Mouse (Mus musculus): ENCODE results near the gene Nsmf. TPM values are rescaled to one million over a fixed set of nuclear protein-coding genes. Genes with fewer than 3 reads are reported as not detected.

Nsmf gene
- polyA plus RNA-seq (2017; shearing (Covaris generic)), result 20.8 TPM

DNA sequence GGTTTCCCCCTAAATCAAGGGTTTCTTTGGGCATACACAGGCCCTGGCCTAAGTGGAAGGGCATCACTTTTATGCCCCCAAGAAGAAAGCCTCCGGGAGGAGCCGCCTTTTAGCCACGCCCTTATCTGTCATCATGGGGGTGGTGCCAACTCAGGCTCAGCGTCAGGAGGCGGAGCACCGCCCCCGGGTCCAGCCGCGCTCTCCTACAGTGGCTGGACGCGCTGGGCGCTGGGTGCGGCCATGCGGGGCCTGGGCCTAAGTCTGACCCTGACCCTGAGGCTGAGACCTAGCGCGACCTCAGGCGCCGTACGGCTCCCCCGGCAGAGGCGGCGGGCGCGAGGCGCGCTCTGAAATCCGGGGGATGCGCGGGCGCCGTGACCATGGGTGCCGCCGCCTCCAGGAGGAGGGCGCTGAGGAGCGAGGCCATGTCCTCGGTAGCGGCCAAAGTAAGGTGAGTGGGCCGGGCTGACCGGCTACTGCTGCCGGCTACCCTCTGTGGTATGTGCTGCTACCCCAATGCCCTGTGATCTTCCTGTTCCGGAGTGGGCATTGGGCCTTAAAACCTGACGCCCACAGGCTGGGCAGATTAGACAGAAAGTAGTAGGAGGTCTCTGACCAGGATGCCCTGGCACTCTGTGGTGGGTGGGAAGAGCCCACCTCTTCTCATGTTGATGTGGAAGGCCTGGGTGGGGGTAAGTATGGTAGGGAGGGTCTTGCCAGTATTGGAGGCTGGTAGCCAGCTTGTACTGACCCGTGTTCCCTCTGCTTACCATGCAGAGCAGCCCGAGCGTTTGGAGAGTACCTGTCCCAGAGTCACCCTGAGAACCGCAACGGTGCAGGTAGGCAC, at the start of gene Nsmf:
Gene Nsmf, plus strand, starts transcription at position 135 of the 847 bp plus-strand sequence.

GRCm38 (mm10) chr2:25080076-25080475, 25.9 kb downstream of the Nsmf start, which contains the start of gene Entpd8:
Entpd8 (plus strand) TSS chr2:25080304.

DNA sequence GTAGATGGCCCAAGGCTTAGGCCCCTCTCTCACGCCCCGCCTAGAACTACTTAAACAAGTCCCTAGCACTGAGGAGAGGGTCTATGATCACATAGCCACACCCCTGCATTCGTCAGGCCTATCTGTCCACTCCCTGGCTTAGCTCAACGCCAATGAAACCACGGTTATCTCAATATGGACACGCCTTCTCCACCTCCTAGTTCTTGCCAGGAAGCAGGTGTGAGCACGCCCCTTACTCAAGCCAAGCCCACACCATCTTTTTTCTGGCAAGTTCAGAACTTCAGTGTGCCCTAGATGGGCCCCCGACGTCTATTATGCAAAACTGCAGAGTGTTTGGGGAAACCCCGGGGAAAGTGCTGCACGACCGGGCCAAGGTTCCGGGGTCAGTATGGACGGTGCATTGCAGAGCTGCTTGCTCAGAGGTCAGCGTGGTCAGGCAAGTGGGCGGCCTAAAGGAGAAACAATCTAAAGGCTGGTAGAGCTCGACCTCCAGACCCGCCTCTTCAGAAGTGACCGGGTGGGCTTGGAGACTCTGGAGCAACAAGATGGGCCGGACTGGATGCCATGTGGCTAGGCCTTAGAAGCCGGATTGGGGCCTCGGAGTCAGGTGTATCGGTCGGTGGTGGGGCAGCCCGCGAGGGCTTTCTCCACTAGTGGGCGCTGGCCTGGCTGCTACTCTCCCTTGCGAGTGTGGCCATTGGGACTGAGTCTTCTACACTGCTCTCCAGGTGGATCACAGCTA, 41.1 kb downstream of the Nsmf start, which contains the start of gene Noxa1:
Gene Noxa1, minus strand, starts transcription at position 41 of the 742 bp plus-strand sequence.

Other genes starting within 250 kb of the Nsmf start
- 55.3 TPM for gene Ehmt1, start 134.7 kb upstream of the Nsmf start, polyA plus RNA-seq (2017; shearing (Covaris generic))
- 197 TPM for gene Arrdc1, start 119.1 kb upstream of the Nsmf start, polyA plus RNA-seq (2017; shearing (Covaris generic))
- 21.1 TPM for gene Zmynd19, start 104.6 kb upstream of the Nsmf start, polyA plus RNA-seq (2017; shearing (Covaris generic))
- 15.2 TPM for gene Dph7, start 92.0 kb upstream of the Nsmf start, polyA plus RNA-seq (2017; shearing (Covaris generic))
- gene Mrpl41, start 79.3 kb upstream of the Nsmf start, polyA plus RNA-seq (2017; shearing (Covaris generic)), result 93.4 TPM
- 98.3 TPM for gene Pnpla7, start 78.3 kb upstream of the Nsmf start, polyA plus RNA-seq (2017; shearing (Covaris generic))
- not detected for gene Entpd8, start 25.9 kb downstream of the Nsmf start, polyA plus RNA-seq (2017; shearing (Covaris generic))
- not detected for gene Noxa1, start 40.8 kb downstream of the Nsmf start, polyA plus RNA-seq (2017; shearing (Covaris generic))
- 3.0 TPM for gene Nrarp, start 126.4 kb downstream of the Nsmf start, polyA plus RNA-seq (2017; shearing (Covaris generic))
- 20.7 TPM for gene Tor4a, start 142.5 kb downstream of the Nsmf start, polyA plus RNA-seq (2017; shearing (Covaris generic))
- 97.1 TPM for gene Nelfb, start 157.1 kb downstream of the Nsmf start, polyA plus RNA-seq (2017; shearing (Covaris generic))
- gene Stpg3, start 160.3 kb downstream of the Nsmf start, polyA plus RNA-seq (2017; shearing (Covaris generic)), result not detected
- gene Fam166a, start 164.4 kb downstream of the Nsmf start, polyA plus RNA-seq (2017; shearing (Covaris generic)), result not detected
- 99.9 TPM for gene Tubb4b, start 170.3 kb downstream of the Nsmf start, polyA plus RNA-seq (2017; shearing (Covaris generic))
- not detected for gene Slc34a3, start 180.0 kb downstream of the Nsmf start, polyA plus RNA-seq (2017; shearing (Covaris generic))
- gene Rnf224, start 182.4 kb downstream of the Nsmf start, polyA plus RNA-seq (2017; shearing (Covaris generic)), result not detected
- gene Rnf208, start 187.9 kb downstream of the Nsmf start, polyA plus RNA-seq (2017; shearing (Covaris generic)), result 0.37 TPM
- gene Cysrt1, start 188.1 kb downstream of the Nsmf start, polyA plus RNA-seq (2017; shearing (Covaris generic)), result not detected
- 9.7 TPM for gene AL732309.1, start 192.5 kb downstream of the Nsmf start, polyA plus RNA-seq (2017; shearing (Covaris generic))
- gene Tmem203, start 201.1 kb downstream of the Nsmf start, polyA plus RNA-seq (2017; shearing (Covaris generic)), result 26.6 TPM
- 24.1 TPM for gene Tprn, start 208.3 kb downstream of the Nsmf start, polyA plus RNA-seq (2017; shearing (Covaris generic))
- gene Ssna1, start 218.1 kb downstream of the Nsmf start, polyA plus RNA-seq (2017; shearing (Covaris generic)), result 81.2 TPM
- gene Anapc2, start 218.1 kb downstream of the Nsmf start, polyA plus RNA-seq (2017; shearing (Covaris generic)), result 101 TPM
- gene Tmem210, start 233.8 kb downstream of the Nsmf start, polyA plus RNA-seq (2017; shearing (Covaris generic)), result not detected
- gene Lrrc26, start 235.6 kb downstream of the Nsmf start, polyA plus RNA-seq (2017; shearing (Covaris generic)), result not detected